Mouse (Mus musculus): ENCODE data around the gene Gm47841. TPM values are rescaled to one million over a fixed set of nuclear protein-coding genes. Genes with fewer than 3 reads are reported as not detected.

The Gm47841 gene
- total RNA-seq, 1 experiment = not detected

DNA sequence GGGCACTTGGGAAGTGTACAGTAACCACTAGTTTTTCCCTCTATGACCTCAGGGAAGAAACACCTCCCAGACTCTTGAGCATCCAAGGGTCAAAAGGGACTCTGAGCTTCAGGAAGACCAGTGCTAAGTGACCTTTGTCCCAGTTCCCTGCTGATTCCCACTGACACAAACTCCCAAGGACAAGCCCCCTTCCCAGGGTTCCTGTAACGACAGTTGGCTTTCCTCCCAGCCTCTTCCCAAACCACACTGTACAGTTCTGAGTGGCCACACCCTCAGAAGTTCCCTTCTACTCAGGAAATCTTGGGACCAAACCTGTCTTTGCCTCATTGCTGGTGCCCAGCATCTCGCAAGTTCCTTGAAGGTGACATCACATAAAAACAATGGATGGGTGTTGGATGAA, 25.5 kb upstream of the Gm47841 start:
- TF ChIP-seq ZC3H11A (IDR thresholded peaks at IDR 0.05; ENCODE audit: borderline replicate concordance, low read depth, low read length) = no peak
- TF ChIP-seq CHD2 (IDR thresholded peaks at IDR 0.05; ENCODE audit: low read depth, low read length) = no peak
- no peak for TF ChIP-seq HCFC1 (IDR thresholded peaks at IDR 0.05; ENCODE audit: borderline replicate concordance, insufficient read depth, low read length)
- TF ChIP-seq ZNF384 (IDR thresholded peaks at IDR 0.05; ENCODE audit: low read depth, low read length) = no peak
- no peak for DNase-seq (ENCODE audit: low read depth, low spot score)
- no peaks in the 10 kb centered on the region for H3K9me3 ChIP-seq (ENCODE audit: control insufficient read depth, insufficient read depth, low read depth, low read length)
- peaks cover 14 to 16% of the 10 kb centered on the region in 2 experiments for H3K4me1 ChIP-seq (ENCODE audit: control insufficient read depth in 2 of 2, insufficient read depth in 2 of 2, low read length in 2 of 2, poor library complexity in 1 of 2)
- H3K36me3 ChIP-seq (ENCODE audit: control insufficient read depth, insufficient read depth, low read length, poor library complexity, severe bottlenecking) = no peaks in the 10 kb centered on the region
- H3K4me3 ChIP-seq (ENCODE audit: insufficient read depth in 1 of 2, low read depth in 1 of 2, low read length in 2 of 2, poor library complexity in 1 of 2, severe bottlenecking in 1 of 2) = no peak overlapping the region
- no peak overlapping the region for H3K27ac ChIP-seq (ENCODE audit: insufficient read depth, low read depth, low read length, poor library complexity, severe bottlenecking)
- in situ Hi-C loops (cut with MboI; ENCODE audit: low sequenced_read_pairs in 2 of 2, unreplicated experiment in 2 of 2) = no loop called here
- no peak overlapping the region for H3K9ac ChIP-seq (ENCODE audit: insufficient read depth, low read depth, low read length, poor library complexity, severe bottlenecking)

DNA sequence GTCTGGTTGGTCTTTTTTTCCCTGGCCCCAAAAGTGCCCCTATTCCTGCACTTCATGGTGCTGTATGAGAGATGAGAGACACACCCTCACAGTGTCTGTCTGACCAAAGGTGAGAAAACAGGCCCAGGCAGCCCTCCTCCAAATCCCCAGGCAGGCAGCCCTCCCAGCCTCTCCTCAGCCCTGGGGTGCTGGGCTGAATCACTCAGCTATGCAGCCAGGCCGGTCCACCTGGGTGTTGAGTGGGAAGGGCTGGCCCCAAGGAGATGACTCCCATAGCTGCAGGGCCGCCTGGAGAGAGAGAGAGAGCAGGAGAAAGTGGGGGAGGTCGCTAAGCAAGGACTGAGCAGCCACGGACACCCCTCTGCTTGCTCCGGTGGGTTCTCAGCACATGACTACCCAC, 23.6 kb upstream of the Gm47841 start:
- no peaks in the 10 kb centered on the region for H3K9me3 ChIP-seq (ENCODE audit: control insufficient read depth, insufficient read depth, low read depth, low read length)
- in situ Hi-C loops (cut with MboI; ENCODE audit: low sequenced_read_pairs in 2 of 2, unreplicated experiment in 2 of 2) = no loop called here
- peaks cover 15 to 27% of the 10 kb centered on the region in 2 experiments for H3K4me1 ChIP-seq (ENCODE audit: control insufficient read depth in 2 of 2, insufficient read depth in 2 of 2, low read length in 2 of 2, poor library complexity in 1 of 2)
- H3K9ac ChIP-seq (ENCODE audit: insufficient read depth, low read depth, low read length, poor library complexity, severe bottlenecking) = no peak overlapping the region; the same call in 1 of the 2 replicates
- TF ChIP-seq ZC3H11A (IDR thresholded peaks at IDR 0.05; ENCODE audit: borderline replicate concordance, low read depth, low read length) (no peak), HCFC1 (IDR thresholded peaks at IDR 0.05; ENCODE audit: borderline replicate concordance, insufficient read depth, low read length) (no peak), ZNF384 (IDR thresholded peaks at IDR 0.05; ENCODE audit: low read depth, low read length) (no peak), MAFK (IDR thresholded peaks at IDR 0.05; ENCODE audit: insufficient read depth, low read depth, low read length) (no peak), CHD2 (IDR thresholded peaks at IDR 0.05; ENCODE audit: low read depth, low read length) (no peak)
- H3K27ac ChIP-seq (ENCODE audit: insufficient read depth, low read depth, low read length, poor library complexity, severe bottlenecking) = no peak overlapping the region
- no peak for DNase-seq (ENCODE audit: low read depth, low spot score)
- no peaks in the 10 kb centered on the region for H3K36me3 ChIP-seq (ENCODE audit: control insufficient read depth, insufficient read depth, low read length, poor library complexity, severe bottlenecking)
- H3K4me3 ChIP-seq (ENCODE audit: insufficient read depth in 1 of 2, low read depth in 1 of 2, low read length in 2 of 2, poor library complexity in 1 of 2, severe bottlenecking in 1 of 2) = no peak overlapping the region

DNA sequence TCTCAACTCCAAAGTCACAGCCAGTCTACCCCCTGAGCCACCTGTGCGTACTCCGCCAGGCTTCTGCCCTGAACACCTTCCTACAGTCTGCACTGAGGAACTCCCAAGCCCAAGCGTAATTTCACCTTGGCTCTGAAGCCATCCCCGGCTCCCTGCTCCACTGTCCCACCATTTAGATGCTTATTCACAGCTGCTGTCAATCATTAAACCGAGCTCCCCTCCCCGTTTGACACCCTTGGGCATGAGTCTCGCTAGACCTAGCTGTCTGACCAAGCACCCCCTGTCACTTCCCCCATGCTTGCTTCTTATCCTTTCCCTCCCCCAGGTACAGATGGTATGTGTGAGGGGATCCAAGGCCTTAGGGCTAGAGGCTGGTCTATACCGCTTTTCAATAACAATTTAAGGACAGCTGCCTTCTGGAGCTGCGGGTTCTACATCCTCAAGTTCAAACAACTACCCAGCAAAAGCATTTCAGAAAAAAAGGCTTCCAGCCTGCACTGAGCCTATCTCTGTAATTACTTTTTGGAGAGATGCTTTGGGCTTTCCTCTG, 22.5 kb upstream of the Gm47841 start:
- DNase-seq (ENCODE audit: low read depth, low spot score) = no peak
- H3K36me3 ChIP-seq (ENCODE audit: control insufficient read depth, insufficient read depth, low read length, poor library complexity, severe bottlenecking) = no peaks in the 10 kb centered on the region
- no peak overlapping the region for H3K27ac ChIP-seq (ENCODE audit: insufficient read depth, low read depth, low read length, poor library complexity, severe bottlenecking)
- H3K9me3 ChIP-seq (ENCODE audit: control insufficient read depth, insufficient read depth, low read depth, low read length) = no peaks in the 10 kb centered on the region
- no peak overlapping the region for H3K9ac ChIP-seq (ENCODE audit: insufficient read depth, low read depth, low read length, poor library complexity, severe bottlenecking)
- in situ Hi-C loops (cut with MboI; ENCODE audit: low sequenced_read_pairs in 2 of 2, unreplicated experiment in 2 of 2) = no loop called here
- H3K4me3 ChIP-seq (ENCODE audit: insufficient read depth in 1 of 2, low read depth in 1 of 2, low read length in 2 of 2, poor library complexity in 1 of 2, severe bottlenecking in 1 of 2) = no peak overlapping the region
- H3K4me1 ChIP-seq (ENCODE audit: control insufficient read depth in 2 of 2, insufficient read depth in 2 of 2, low read length in 2 of 2, poor library complexity in 1 of 2) = peaks cover 15 to 34% of the 10 kb centered on the region in 2 experiments
- TF ChIP-seq HCFC1 (IDR thresholded peaks at IDR 0.05; ENCODE audit: borderline replicate concordance, insufficient read depth, low read length) (no peak), MAFK (IDR thresholded peaks at IDR 0.05; ENCODE audit: insufficient read depth, low read depth, low read length) (no peak), CHD2 (IDR thresholded peaks at IDR 0.05; ENCODE audit: low read depth, low read length) (no peak), ZC3H11A (IDR thresholded peaks at IDR 0.05; ENCODE audit: borderline replicate concordance, low read depth, low read length) (no peak), ZNF384 (IDR thresholded peaks at IDR 0.05; ENCODE audit: low read depth, low read length) (no peak)

DNA sequence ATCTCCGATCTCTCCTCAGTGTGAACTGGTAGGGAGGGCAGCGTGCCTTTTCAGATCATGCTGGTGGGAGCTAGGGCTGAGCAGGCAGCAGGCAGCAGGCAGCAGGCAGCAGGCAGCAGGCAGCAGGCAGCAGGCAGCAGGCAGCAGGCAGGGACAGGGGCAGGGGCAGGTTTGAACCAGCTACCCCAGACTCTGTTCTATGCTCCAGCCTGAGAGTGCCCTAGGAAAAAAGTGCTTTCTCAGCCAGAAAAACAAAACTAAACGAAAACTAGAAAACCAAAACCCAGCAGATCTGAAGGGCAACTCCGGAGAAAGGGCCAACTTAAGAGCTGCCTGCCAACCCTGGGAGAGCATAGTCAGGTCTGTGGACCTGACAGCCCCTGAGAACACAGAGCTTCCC, 21.5 kb upstream of the Gm47841 start:
- H3K36me3 ChIP-seq (ENCODE audit: control insufficient read depth, insufficient read depth, low read length, poor library complexity, severe bottlenecking) = no peaks in the 10 kb centered on the region
- TF ChIP-seq ZNF384 (IDR thresholded peaks at IDR 0.05; ENCODE audit: low read depth, low read length) (no peak), ZC3H11A (IDR thresholded peaks at IDR 0.05; ENCODE audit: borderline replicate concordance, low read depth, low read length) (no peak), CHD2 (IDR thresholded peaks at IDR 0.05; ENCODE audit: low read depth, low read length) (no peak), HCFC1 (IDR thresholded peaks at IDR 0.05; ENCODE audit: borderline replicate concordance, insufficient read depth, low read length) (no peak), MAFK (IDR thresholded peaks at IDR 0.05; ENCODE audit: insufficient read depth, low read depth, low read length) (no peak)
- no peak overlapping the region for H3K4me3 ChIP-seq (ENCODE audit: insufficient read depth in 1 of 2, low read depth in 1 of 2, low read length in 2 of 2, poor library complexity in 1 of 2, severe bottlenecking in 1 of 2)
- no peak overlapping the region for H3K9ac ChIP-seq (ENCODE audit: insufficient read depth, low read depth, low read length, poor library complexity, severe bottlenecking)
- H3K4me1 ChIP-seq (ENCODE audit: control insufficient read depth in 2 of 2, insufficient read depth in 2 of 2, low read length in 2 of 2, poor library complexity in 1 of 2) = peaks cover 15 to 34% of the 10 kb centered on the region in 2 experiments
- no peak for DNase-seq (ENCODE audit: low read depth, low spot score)
- in situ Hi-C loops (cut with MboI; ENCODE audit: low sequenced_read_pairs in 2 of 2, unreplicated experiment in 2 of 2) = no loop called here
- H3K9me3 ChIP-seq (ENCODE audit: control insufficient read depth, insufficient read depth, low read depth, low read length) = no peaks in the 10 kb centered on the region
- H3K27ac ChIP-seq (ENCODE audit: insufficient read depth, low read depth, low read length, poor library complexity, severe bottlenecking) = no peak overlapping the region

DNA sequence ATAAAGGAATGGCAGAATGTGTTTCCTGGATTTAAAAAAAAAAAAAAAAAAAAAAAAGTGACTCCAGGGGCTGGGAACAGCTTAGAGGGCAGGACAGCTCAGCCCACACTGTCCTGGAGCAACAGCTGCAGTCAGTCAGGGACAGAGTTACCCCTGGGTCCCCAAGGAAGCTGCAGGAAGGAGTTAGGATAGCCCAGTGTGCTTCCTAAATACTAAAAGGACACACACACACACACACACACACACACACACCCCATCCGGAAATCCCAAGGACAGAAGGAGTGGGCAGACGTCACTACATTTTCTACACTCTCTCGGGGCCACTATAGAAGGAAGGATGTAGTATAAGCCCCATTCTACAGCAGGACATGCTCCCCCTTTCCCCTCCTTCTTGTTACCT, 20.8 kb upstream of the Gm47841 start:
- in situ Hi-C loops (cut with MboI; ENCODE audit: low sequenced_read_pairs in 2 of 2, unreplicated experiment in 2 of 2) = no loop called here
- Histone ChIP-seq H3K4me3 (ENCODE audit: insufficient read depth in 1 of 2, low read depth in 1 of 2, low read length in 2 of 2, poor library complexity in 1 of 2, severe bottlenecking in 1 of 2) (no peak overlapping the region), H3K9me3 (ENCODE audit: control insufficient read depth, insufficient read depth, low read depth, low read length) (no peaks in the 10 kb centered on the region), H3K9ac (ENCODE audit: insufficient read depth, low read depth, low read length, poor library complexity, severe bottlenecking) (no peak overlapping the region), H3K27ac (ENCODE audit: insufficient read depth, low read depth, low read length, poor library complexity, severe bottlenecking) (no peak overlapping the region), H3K4me1 (ENCODE audit: control insufficient read depth in 2 of 2, insufficient read depth in 2 of 2, low read length in 2 of 2, poor library complexity in 1 of 2) (peaks cover 14 to 34% of the 10 kb centered on the region in 2 experiments), H3K36me3 (ENCODE audit: control insufficient read depth, insufficient read depth, low read length, poor library complexity, severe bottlenecking) (no peaks in the 10 kb centered on the region)
- TF ChIP-seq CHD2 (IDR thresholded peaks at IDR 0.05; ENCODE audit: low read depth, low read length) = no peak
- TF ChIP-seq ZNF384 (IDR thresholded peaks at IDR 0.05; ENCODE audit: low read depth, low read length) = no peak
- TF ChIP-seq HCFC1 (IDR thresholded peaks at IDR 0.05; ENCODE audit: borderline replicate concordance, insufficient read depth, low read length) = no peak
- no peak for DNase-seq (ENCODE audit: low read depth, low spot score)

Measured in ES-E14 (cell line).